Mouse (Mus musculus) lung, embryonic 16.5 days (tissue): ENCODE data around the gene Atcay. TPM values are rescaled to one million over a fixed set of nuclear protein-coding genes. Genes with fewer than 3 reads are reported as not detected.

Source experiments
- ATAC-seq: fragments of 200-750 bp; cut with Nextera tagmentation; 2 replicates; pipeline ENCODE4 v1.8.0; 2017; ENCODE audit warnings: low read depth, mild to moderate bottlenecking, moderate library complexity
- H3K27ac ChIP-seq: fragments of 300-500 bp; sonication (generic); 2 replicates; pipeline ENCODE4 v1.5.1; 2014; ENCODE audit warnings: mild to moderate bottlenecking, control low read depth, low read length
- H3K27me3 ChIP-seq: fragments of 300-500 bp; sonication (generic); 2 replicates; pipeline ENCODE4 v1.6.1; 2014; ENCODE audit warnings: low read depth, low read length, mixed read lengths; ENCODE audit not compliant: control insufficient read depth, insufficient read depth
- H3K36me3 ChIP-seq: fragments of 300-500 bp; sonication (generic); 2 replicates; pipeline ENCODE4 v1.6.1; 2014; ENCODE audit warnings: low read length; ENCODE audit not compliant: control insufficient read depth, insufficient read depth
- H3K4me1 ChIP-seq: fragments of 300-500 bp; sonication (generic); replicated peaks from 2 replicates; pipeline ENCODE4 v1.6.1; 2014; ENCODE audit warnings: low read length, mixed read lengths; ENCODE audit not compliant: control insufficient read depth, insufficient read depth
- H3K4me2 ChIP-seq: fragments of 300-500 bp; sonication (generic); 2 replicates; pipeline ENCODE4 v1.6.1; 2014; ENCODE audit warnings: low read depth, low read length, control low read depth
- H3K4me3 ChIP-seq: fragments of 300-500 bp; sonication (generic); 2 replicates; pipeline ENCODE4 v1.5.1; 2014; ENCODE audit warnings: mild to moderate bottlenecking, low read length, control low read depth
- H3K9ac ChIP-seq: fragments of 300-500 bp; sonication (generic); 2 replicates; pipeline ENCODE4 v1.6.1; 2014; ENCODE audit warnings: low read length, control low read depth
- H3K9me3 ChIP-seq: fragments of 300-500 bp; sonication (generic); 2 replicates; pipeline ENCODE4 v1.6.1; 2016; ENCODE audit warnings: low read length; ENCODE audit not compliant: control insufficient read depth
- WGBS: fragments of 180-500 bp; shearing (Covaris S2); extraction: QIAGEN DNeasy Blood & Tissue Kit; methylation state at CpG from one replicate; pipeline ENCODE4 v1.1.7; 2014; 5-methylcytosine and 5-hydroxymethylcytosine counted together
- polyA plus RNA-seq: library from polyadenylated mRNA; unstranded; fragments of >200 nt; fragmentation: Nextera tagmentation; extraction: Ambion mirVana; gene quantifications from 2 replicates; pipeline ENCODE4 v1.2.1, GENCODE M21; 2015

Gene Atcay
- polyA plus RNA-seq, 1 experiment from 2014 or later, result 0.36 TPM

- peak overlapping the region; percentile 70 for H3K4me3 ChIP-seq
- peaks cover 5% of the 10 kb centered on the region for H3K9me3 ChIP-seq
- no peak for ATAC-seq
- 93% methylated on average over 8 of the region's 8 CpGs for WGBS
- peak overlapping the region; percentile 52 for H3K4me2 ChIP-seq
- H3K27ac ChIP-seq, result no peak overlapping the region
- peak overlapping the region; percentile 49 for H3K9ac ChIP-seq
- peaks cover 18% of the 10 kb centered on the region for H3K4me1 ChIP-seq
- peaks cover 14% of the 10 kb centered on the region for H3K36me3 ChIP-seq
- H3K27me3 ChIP-seq, result peaks cover under 1% of the 10 kb centered on the region; the same call in 1 of the 2 replicates
Measured at GRCm38 (mm10) chr10:81265540-81265939, 34.9 kb upstream of the Atcay start.

GRCm38 (mm10) chr10:81261025-81261424, 30.4 kb upstream of the Atcay start:
- H3K36me3 ChIP-seq, result peaks cover 11% of the 10 kb centered on the region
- ATAC-seq, result no peak
- no peak overlapping the region for H3K4me3 ChIP-seq
- peaks cover 8% of the 10 kb centered on the region for H3K9me3 ChIP-seq
- WGBS, result 85% methylated on average over 4 of the region's 4 CpGs
- H3K27me3 ChIP-seq, result peaks cover 45% of the 10 kb centered on the region
- peaks cover 13% of the 10 kb centered on the region for H3K4me1 ChIP-seq
- no peak overlapping the region for H3K27ac ChIP-seq
- H3K9ac ChIP-seq, result no peak overlapping the region
- H3K4me2 ChIP-seq, result no peak overlapping the region

GRCm38 (mm10) chr10:81259225-81259884, 28.7 kb upstream of the Atcay start:
- H3K4me3 ChIP-seq, result no peak overlapping the region
- no peak for ATAC-seq
- H3K4me2 ChIP-seq, result no peak overlapping the region
- no peak overlapping the region for H3K9ac ChIP-seq
- peaks cover 6% of the 10 kb centered on the region for H3K4me1 ChIP-seq
- H3K9me3 ChIP-seq, result peaks cover 8% of the 10 kb centered on the region
- peaks cover 4% of the 10 kb centered on the region for H3K36me3 ChIP-seq
- WGBS, result 33% methylated on average over 21 of the region's 21 CpGs
- H3K27ac ChIP-seq, result no peak overlapping the region
- peaks cover 53% of the 10 kb centered on the region for H3K27me3 ChIP-seq

- ATAC-seq, result no peak
- peak overlapping the region; percentile 55 for H3K9ac ChIP-seq
- WGBS, result 3% methylated on average over 62 of the region's 62 CpGs
- H3K4me1 ChIP-seq, result peaks cover 6% of the 10 kb centered on the region
- H3K27ac ChIP-seq, result no peak overlapping the region
- no peaks in the 10 kb centered on the region; the same call in 1 of the 2 replicates for H3K36me3 ChIP-seq
- peaks cover 73% of the 10 kb centered on the region for H3K27me3 ChIP-seq
- H3K4me2 ChIP-seq, result peak overlapping the region; percentile 75
- peaks cover 8% of the 10 kb centered on the region for H3K9me3 ChIP-seq
- peak overlapping the region; percentile 50 for H3K4me3 ChIP-seq
Measured at GRCm38 (mm10) chr10:81257158-81258039, 26.8 kb upstream of the Atcay start.

- no peaks in the 10 kb centered on the region for H3K36me3 ChIP-seq
- peaks cover 76% of the 10 kb centered on the region for H3K27me3 ChIP-seq
- no peak overlapping the region for H3K4me3 ChIP-seq
- no peak overlapping the region for H3K4me2 ChIP-seq
- H3K27ac ChIP-seq, result no peak overlapping the region
- 50% methylated on average over 1 of the region's 1 CpGs for WGBS
- no peaks in the 10 kb centered on the region for H3K9me3 ChIP-seq
- peaks cover 6% of the 10 kb centered on the region for H3K4me1 ChIP-seq
- H3K9ac ChIP-seq, result no peak overlapping the region
- ATAC-seq, result no peak
Measured at GRCm38 (mm10) chr10:81254886-81255285, 24.3 kb upstream of the Atcay start.

GRCm38 (mm10) chr10:81252424-81253419, 22.1 kb upstream of the Atcay start, which contains the start of gene Matk:
Gene Matk (plus strand): TSS chr10:81252935.
- Histone ChIP-seq H3K9ac (no peak within 1 kb of the TSS), H3K27ac (no peak within 1 kb of the TSS), H3K4me3 (no peak within 1 kb of the TSS), H3K27me3 (peaks cover 54% of the 10 kb centered on the region), H3K4me1 (peaks cover 4% of the 10 kb centered on the region), H3K4me2 (no peak within 1 kb of the TSS), H3K36me3 (no peaks in the 10 kb centered on the region), H3K9me3 (no peaks in the 10 kb centered on the region)
- ATAC-seq, result no peak
- 9% methylated on average over 43 of the region's 44 CpGs for WGBS

- H3K9ac ChIP-seq, result no peak overlapping the region
- 78% methylated on average over 8 of the region's 8 CpGs for WGBS
- no peak overlapping the region for H3K4me3 ChIP-seq
- H3K36me3 ChIP-seq, result no peaks in the 10 kb centered on the region
- no peak for ATAC-seq
- H3K27ac ChIP-seq, result no peak overlapping the region
- H3K4me2 ChIP-seq, result no peak overlapping the region
- H3K4me1 ChIP-seq, result no peaks in the 10 kb centered on the region
- peaks cover 31% of the 10 kb centered on the region for H3K27me3 ChIP-seq
- H3K9me3 ChIP-seq, result no peaks in the 10 kb centered on the region
Measured at GRCm38 (mm10) chr10:81249442-81249841, 18.8 kb upstream of the Atcay start.

- Histone ChIP-seq H3K36me3 (no peaks in the 10 kb centered on the region), H3K27me3 (peaks cover 14% of the 10 kb centered on the region), H3K9ac (no peak overlapping the region), H3K4me2 (no peak overlapping the region), H3K27ac (no peak overlapping the region), H3K4me3 (no peak overlapping the region), H3K9me3 (no peaks in the 10 kb centered on the region), H3K4me1 (no peaks in the 10 kb centered on the region)
- no peak for ATAC-seq
- 87% methylated on average over 2 of the region's 2 CpGs for WGBS
Measured at GRCm38 (mm10) chr10:81247804-81248203, 17.2 kb upstream of the Atcay start.
